Mouse (Mus musculus) heart, adult 2 months (tissue): ENCODE measurements around the gene Tnfrsf1a. TPM values are rescaled to one million over a fixed set of nuclear protein-coding genes. Genes with fewer than 3 reads are reported as not detected.

Experiments
- DNase-seq, 2 experiments: peaks; one replicate each; pipeline ENCODE4 v3.0.0; 2021
- H3K27ac ChIP-seq: fragments of 200-600 bp; 2 replicates; pipeline ENCODE4 v1.8.1; 2022
- H3K27me3 ChIP-seq: fragments of 200-500 bp; 2 replicates; pipeline ENCODE4 v1.6.1; 2012; ENCODE audit warnings: mild to moderate bottlenecking, low read length, inconsistent platforms, mixed read lengths; ENCODE audit not compliant: control insufficient read depth, insufficient read depth
- H3K36me3 ChIP-seq: fragments of 200-500 bp; 2 replicates; pipeline ENCODE4 v1.6.1; 2012; ENCODE audit warnings: low read length, inconsistent platforms; ENCODE audit not compliant: control insufficient read depth, insufficient read depth
- H3K4me1 ChIP-seq: fragments of 200-500 bp; 2 replicates; pipeline ENCODE4 v1.6.1; 2011; ENCODE audit warnings: low read length; ENCODE audit not compliant: control insufficient read depth, insufficient read depth
- H3K4me3 ChIP-seq: fragments of 200-600 bp; 2 replicates; pipeline ENCODE4 v1.8.1; 2022
- H3K79me2 ChIP-seq: fragments of 200-500 bp; replicated peaks from 2 replicates; pipeline ENCODE4 v1.6.1; 2012; ENCODE audit warnings: mild to moderate bottlenecking, inconsistent platforms, low read length, moderate library complexity, mixed read lengths; ENCODE audit not compliant: control insufficient read depth, insufficient read depth
- H3K9ac ChIP-seq: fragments of 200-500 bp; 2 replicates; pipeline ENCODE4 v1.6.1; 2012; ENCODE audit warnings: low read depth, mild to moderate bottlenecking, control low read depth, inconsistent platforms, low read length, mixed read lengths
- CTCF ChIP-seq: fragments of 200-600 bp; IDR thresholded peaks from 2 replicates; pipeline ENCODE4 v1.8.1; 2022; ENCODE audit warnings: antibody characterized with exemption, mild to moderate bottlenecking, moderate library complexity
- EP300 ChIP-seq: fragments of 200-500 bp; IDR thresholded peaks from 2 replicates; pipeline ENCODE4 v1.6.1; 2011; ENCODE audit warnings: low read depth, low read length, control low read depth; ENCODE audit not compliant: insufficient read depth
- POLR2A ChIP-seq: fragments of 200-500 bp; IDR thresholded peaks from 2 replicates; pipeline ENCODE4 v1.6.1; 2011; ENCODE audit warnings: mild to moderate bottlenecking, low read depth, low read length, control low read depth; ENCODE audit not compliant: insufficient read depth
- WGBS: fragments of 180-500 bp; shearing (Covaris S2); methylation state at CpG from one replicate; pipeline ENCODE4 v1.1.7; 2018; 5-methylcytosine and 5-hydroxymethylcytosine counted together
- intact Hi-C: fragments of 180-260 bp; cut with DNase I; formaldehyde crosslinking; loops from one replicate; pipeline ENCODE4 v1.15.1; 2025
- polyA plus RNA-seq: library from polyadenylated mRNA; depleted of rRNA; stranded (reverse); fragments of >200 nt; gene quantifications from 2 replicates; pipeline ENCODE4 v1.2.3, GENCODE M21; 2012
- total RNA-seq, 2 experiments: library from RNA; stranded (reverse); gene quantifications; 2 replicates each; pipeline ENCODE4 v1.2.3; 2021

Tnfrsf1a gene
- total and polyA plus RNA-seq, 3 experiments = 50.8 to 62.8 (median 57.1) TPM

- Histone ChIP-seq H3K79me2 (no peaks in the 10 kb centered on the region), H3K4me3 (no peak overlapping the region), H3K27me3 (no peaks in the 10 kb centered on the region), H3K36me3 (no peaks in the 10 kb centered on the region), H3K4me1 (0 out of 2 replicates have a peak, but pooled peaks cover under 1% of the 10 kb centered on the region), H3K9ac (no peak overlapping the region), H3K27ac (no peak overlapping the region)
- intact Hi-C loops = loop anchor here (5.0 kb wide), 1 partner anchor 144 kb away; the partner anchor contains the start of gene Vamp1
- TF ChIP-seq EP300 (no peak), CTCF (peak; percentile 44)
- 53% methylated on average over 38 of the region's 38 CpGs for WGBS
- DNase-seq = no peak
Observed at GRCm38 (mm10) chr6:125361467-125362291, 12.5 kb downstream of the Tnfrsf1a start.

- Histone ChIP-seq H3K79me2 (no peaks in the 10 kb centered on the region), H3K4me3 (no peak overlapping the region), H3K9ac (no peak overlapping the region), H3K36me3 (no peaks in the 10 kb centered on the region), H3K4me1 (no peaks in the 10 kb centered on the region), H3K27ac (no peak overlapping the region), H3K27me3 (no peaks in the 10 kb centered on the region)
- TF ChIP-seq EP300 (no peak), CTCF (no peak), POLR2A (no peak)
- intact Hi-C loops = loop anchor here (5.0 kb wide), 1 partner anchor 146 kb away; the partner anchor contains the start of gene Vamp1
- 56% methylated on average over 15 of the region's 15 CpGs for WGBS
- no peak for DNase-seq
Observed at GRCm38 (mm10) chr6:125363021-125363420, 13.9 kb downstream of the Tnfrsf1a start.

GRCm38 (mm10) chr6:125363451-125364242 is 14.5 kb downstream of the Tnfrsf1a start:
- Histone ChIP-seq H3K27ac (no peak overlapping the region), H3K36me3 (no peaks in the 10 kb centered on the region), H3K4me3 (no peak overlapping the region), H3K79me2 (no peaks in the 10 kb centered on the region), H3K27me3 (no peaks in the 10 kb centered on the region), H3K9ac (no peak overlapping the region), H3K4me1 (no peaks in the 10 kb centered on the region)
- WGBS = 37% methylated on average over 23 of the region's 23 CpGs
- TF ChIP-seq CTCF (peak; percentile 45), POLR2A (no peak)
- no peak for DNase-seq
- intact Hi-C loops = loop anchor here (1.0 to 5.0 kb wide), 2 partner anchors 35 to 146 kb away; partner anchors contain the start of gene Vamp1

GRCm38 (mm10) chr6:125364448-125364847 is 15.3 kb downstream of the Tnfrsf1a start:
- H3K4me1 ChIP-seq = no peaks in the 10 kb centered on the region
- DNase-seq = peak in 1 of 2 experiments; percentile 39
- H3K27ac ChIP-seq = no peak overlapping the region
- H3K36me3 ChIP-seq = no peaks in the 10 kb centered on the region
- H3K79me2 ChIP-seq = no peaks in the 10 kb centered on the region
- 12% methylated on average over 8 of the region's 8 CpGs for WGBS
- no peaks in the 10 kb centered on the region for H3K27me3 ChIP-seq
- intact Hi-C loops = loop anchor here (1.0 to 5.0 kb wide), 2 partner anchors 36 to 147 kb away; partner anchors contain the start of gene Vamp1
- TF ChIP-seq CTCF (peak; percentile 67), POLR2A (no peak), EP300 (no peak)
- H3K9ac ChIP-seq = 0 out of 2 replicates have a peak overlapping the region, but pooled peaks have one; percentile 14
- no peak overlapping the region for H3K4me3 ChIP-seq

- TF ChIP-seq CTCF = no peak
- TF ChIP-seq EP300 = no peak
- no peak for TF ChIP-seq POLR2A
- Histone ChIP-seq H3K79me2 (no peaks in the 10 kb centered on the region), H3K27ac (no peak overlapping the region), H3K27me3 (no peaks in the 10 kb centered on the region), H3K4me1 (no peaks in the 10 kb centered on the region), H3K4me3 (no peak overlapping the region), H3K36me3 (no peaks in the 10 kb centered on the region), H3K9ac (no peak overlapping the region)
- intact Hi-C loops = no loop called here
- 85% methylated on average over 5 of the region's 5 CpGs for WGBS
- DNase-seq = no peak
Observed at GRCm38 (mm10) chr6:125365522-125365921, 16.4 kb downstream of the Tnfrsf1a start.
